Mouse (Mus musculus): Measurements from ENCODE around the gene Pigh. TPM values are rescaled to one million over a fixed set of nuclear protein-coding genes. Genes with fewer than 3 reads are reported as not detected.

Gene Pigh
- polyA plus RNA-seq, 1 experiment from 2014 or later = 21.6 TPM

GRCm38 (mm10) chr12:79035349-79035748, 54.1 kb downstream of the Pigh start:
- no peak overlapping the region for H3K27ac ChIP-seq (ENCODE audit: low read length)
- no peaks in the 10 kb centered on the region for H3K4me1 ChIP-seq (replicated peaks; ENCODE audit: control insufficient read depth, insufficient read depth, low read length)
- no peak overlapping the region for H3K4me2 ChIP-seq (ENCODE audit: low read length)
- no peak for ATAC-seq
- H3K27me3 ChIP-seq (replicated peaks; ENCODE audit: control insufficient read depth, insufficient read depth, low read length) = no peaks in the 10 kb centered on the region
- no peaks in the 10 kb centered on the region for H3K36me3 ChIP-seq (ENCODE audit: control insufficient read depth, insufficient read depth)
- H3K9ac ChIP-seq (replicated peaks; ENCODE audit: low read depth, low read length) = no peak overlapping the region
- H3K4me3 ChIP-seq (replicated peaks; ENCODE audit: low read length) = no peak overlapping the region
- WGBS = 53% methylated on average over 3 of the region's 3 CpGs
- H3K9me3 ChIP-seq (ENCODE audit: control insufficient read depth, low read length) = no peaks in the 10 kb centered on the region

- no peak overlapping the region for H3K9ac ChIP-seq (replicated peaks; ENCODE audit: low read depth, low read length)
- ATAC-seq = no peak
- no peaks in the 10 kb centered on the region for H3K36me3 ChIP-seq (ENCODE audit: control insufficient read depth, insufficient read depth)
- no peaks in the 10 kb centered on the region for H3K9me3 ChIP-seq (ENCODE audit: control insufficient read depth, low read length)
- H3K4me3 ChIP-seq (replicated peaks; ENCODE audit: low read length) = no peak overlapping the region
- no peak overlapping the region for H3K27ac ChIP-seq (ENCODE audit: low read length)
- peaks cover 5% of the 10 kb centered on the region; the same call in 1 of the 2 replicates for H3K4me1 ChIP-seq (replicated peaks; ENCODE audit: control insufficient read depth, insufficient read depth, low read length)
- no peak overlapping the region for H3K4me2 ChIP-seq (ENCODE audit: low read length)
- no peaks in the 10 kb centered on the region for H3K27me3 ChIP-seq (replicated peaks; ENCODE audit: control insufficient read depth, insufficient read depth, low read length)
- 100% methylated on average over 2 of the region's 2 CpGs for WGBS
Observed at GRCm38 (mm10) chr12:79034331-79034730, 55.1 kb downstream of the Pigh start.

Other genes starting within 250 kb of the Pigh start
- gene Atp6v1d, start 228.0 kb downstream of the Pigh start, polyA plus RNA-seq (2015; fragmentation: Nextera tagmentation; extraction: Ambion mirVana) = 120 and 123 TPM in 2 replicates
- 165 and 175 TPM in 2 replicates for gene Eif2s1, start 227.8 kb downstream of the Pigh start, polyA plus RNA-seq (2015; fragmentation: Nextera tagmentation; extraction: Ambion mirVana)
- 0.96 and 1.1 TPM in 2 replicates for gene Plek2, start 182.7 kb downstream of the Pigh start, polyA plus RNA-seq (2015; fragmentation: Nextera tagmentation; extraction: Ambion mirVana)
- 62.1 and 66.7 TPM in 2 replicates for gene Tmem229b, start 82.0 kb downstream of the Pigh start, polyA plus RNA-seq (2015; fragmentation: Nextera tagmentation; extraction: Ambion mirVana)
- gene Plekhh1, start 60.5 kb downstream of the Pigh start, polyA plus RNA-seq (2015; fragmentation: Nextera tagmentation; extraction: Ambion mirVana) = 2.1 and 2.5 TPM in 2 replicates
- 13.2 and 17.6 TPM in 2 replicates for gene Arg2, start 41.1 kb upstream of the Pigh start, polyA plus RNA-seq (2015; fragmentation: Nextera tagmentation; extraction: Ambion mirVana)
- gene Vti1b, start 83.0 kb upstream of the Pigh start, polyA plus RNA-seq (2015; fragmentation: Nextera tagmentation; extraction: Ambion mirVana) = 190 and 191 TPM in 2 replicates
- gene Rdh11, start 102.6 kb upstream of the Pigh start, polyA plus RNA-seq (2015; fragmentation: Nextera tagmentation; extraction: Ambion mirVana) = 38.1 and 40.0 TPM in 2 replicates
- 0.77 and 1.4 TPM in 2 replicates for gene Rdh12, start 119.3 kb upstream of the Pigh start, polyA plus RNA-seq (2015; fragmentation: Nextera tagmentation; extraction: Ambion mirVana)
- gene Zfyve26, start 206.7 kb upstream of the Pigh start, polyA plus RNA-seq (2015; fragmentation: Nextera tagmentation; extraction: Ambion mirVana) = 11.5 and 14.8 TPM in 2 replicates
- gene Rad51b, start 207.6 kb upstream of the Pigh start, polyA plus RNA-seq (2015; fragmentation: Nextera tagmentation; extraction: Ambion mirVana) = 2.6 and 2.7 TPM in 2 replicates

All from forebrain, embryonic 16.5 days (tissue).